Mouse (Mus musculus) stomach, postnatal 0 days (tissue): Measurements from ENCODE around the gene Plac1.

Source experiments
- CTCF ChIP-seq: IDR thresholded peaks from 2 replicates; pipeline ENCODE4 v1.5.1; 2016; ENCODE audit warnings: antibody characterized with exemption, low read depth, mild to moderate bottlenecking, moderate library complexity
- EP300 ChIP-seq: optimal IDR thresholded peaks from 2 replicates; pipeline ENCODE3; 2016; ENCODE audit warnings: antibody characterized with exemption

DNA sequence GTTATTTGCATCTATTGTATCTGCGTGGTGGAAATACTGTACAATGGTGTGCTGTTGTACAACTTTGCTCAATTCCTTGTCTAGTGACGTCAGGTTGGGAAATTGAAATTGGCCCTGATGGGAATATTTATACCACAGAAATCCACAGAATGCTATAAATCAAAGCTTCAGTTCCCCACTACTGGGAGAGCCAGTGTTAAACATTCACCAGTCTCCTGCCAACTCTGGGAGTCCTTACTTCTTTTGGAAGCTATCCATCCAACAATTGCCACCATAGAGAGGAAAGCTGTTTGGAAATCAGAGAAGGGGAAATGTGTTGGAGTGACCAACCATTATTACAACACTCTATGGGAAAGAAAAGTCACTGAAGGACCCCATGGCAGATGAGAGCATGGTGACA is 100.3 kb downstream of the Plac1 start:
- TF ChIP-seq CTCF (no peak), EP300 (no peak)
